Mouse (Mus musculus) adrenal gland, postnatal 10 days (tissue): ENCODE data around the gene Map1a. TPM values are rescaled to one million over a fixed set of nuclear protein-coding genes. Genes with fewer than 3 reads are reported as not detected.
A peak's percentile ranks its signal among the peaks of the same experiment; 100 is the strongest.

Experiments
- DNase-seq: peaks from one replicate; pipeline ENCODE4 v3.0.0; 2021; ENCODE audit warnings: mixed read lengths
- long read RNA-seq, 2 experiments: library from polyadenylated mRNA; stranded (forward); transcript quantifications; one replicate each; pipeline ENCODE4 v2.0.0; 2021
- total RNA-seq, 2 experiments: library from RNA; stranded (reverse); gene quantifications; 2 replicates each; pipeline ENCODE4 v1.2.3; 2021

Gene Map1a
- 10 to 100 TPM in 1 of 2 experiments, 1 to 10 TPM in 1; 8.5 to 13.1 TPM for total RNA-seq
- long read RNA-seq, experiment 1, partial matches to known transcripts, result 1 of 1 reads
- long read RNA-seq, experiment 1, other reads (novel, unspliced or antisense), result 0 of 1 reads
- long read RNA-seq, experiment 2, partial matches to known transcripts, result 2 of 4 reads
- long read RNA-seq, experiment 2, other reads (novel, unspliced or antisense), result 2 of 4 reads

DNA sequence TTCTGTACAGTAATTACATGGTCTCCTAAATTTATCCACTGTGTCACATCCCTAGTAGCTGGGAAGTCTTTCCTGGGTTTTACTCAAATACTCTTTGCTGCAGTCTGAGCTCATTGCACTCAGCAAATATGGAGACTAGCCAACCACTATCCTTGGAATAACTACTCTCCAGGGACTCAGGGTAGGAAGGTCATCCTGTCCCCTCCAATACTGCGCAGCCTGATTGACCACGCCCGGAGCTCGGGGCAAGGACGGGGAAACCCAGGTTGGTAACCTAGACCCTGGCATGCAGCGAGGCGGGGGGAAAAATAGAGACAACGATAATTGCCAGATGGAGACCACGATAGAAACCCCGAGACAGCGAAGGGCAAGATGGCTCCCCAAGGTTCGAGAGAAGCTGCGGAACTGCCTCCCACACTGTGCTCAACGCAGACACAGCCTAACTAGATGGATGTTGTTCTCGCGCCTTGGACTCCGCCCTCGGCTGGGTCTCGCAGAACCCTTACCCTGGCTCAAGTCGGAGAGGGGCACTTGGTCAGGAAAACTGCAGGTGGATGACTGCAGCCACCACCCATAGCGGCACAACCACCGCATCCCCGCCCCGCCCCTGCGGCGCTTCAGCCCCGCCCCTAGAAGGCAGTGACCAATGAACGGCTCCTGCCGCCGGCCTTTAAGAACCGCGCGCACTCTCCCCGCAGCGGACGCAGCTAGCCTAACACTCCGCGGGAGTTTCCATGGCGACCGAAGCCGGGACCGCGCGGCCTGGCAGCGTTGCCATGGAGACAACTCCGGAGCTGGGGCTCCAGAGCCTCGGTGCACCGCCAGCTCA lies at the start of gene Map1a:
TSS of gene Map1a (plus strand) at position 700 of the 829 bp plus-strand sequence.
- DNase-seq, result peak; percentile 95

DNA sequence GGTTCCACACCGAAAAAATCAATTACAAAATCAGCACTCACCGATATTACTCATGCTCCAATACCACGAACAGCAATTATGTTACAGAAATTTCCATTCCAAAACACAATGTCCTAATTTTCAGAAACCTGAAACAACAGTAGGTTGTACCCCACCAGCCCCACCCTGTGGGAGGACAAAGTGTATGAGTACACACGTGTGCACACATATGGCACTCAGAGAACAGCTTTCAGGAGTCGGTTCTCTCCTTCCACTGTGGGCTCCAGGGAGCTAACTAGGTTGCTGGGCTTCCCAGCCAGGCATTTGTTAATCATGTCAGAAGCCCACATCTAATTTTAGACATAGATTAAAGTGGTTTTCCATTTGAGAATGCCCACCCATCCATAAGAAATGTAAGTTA lies 45.3 kb upstream of the Map1a start:
- no peak for DNase-seq

DNA sequence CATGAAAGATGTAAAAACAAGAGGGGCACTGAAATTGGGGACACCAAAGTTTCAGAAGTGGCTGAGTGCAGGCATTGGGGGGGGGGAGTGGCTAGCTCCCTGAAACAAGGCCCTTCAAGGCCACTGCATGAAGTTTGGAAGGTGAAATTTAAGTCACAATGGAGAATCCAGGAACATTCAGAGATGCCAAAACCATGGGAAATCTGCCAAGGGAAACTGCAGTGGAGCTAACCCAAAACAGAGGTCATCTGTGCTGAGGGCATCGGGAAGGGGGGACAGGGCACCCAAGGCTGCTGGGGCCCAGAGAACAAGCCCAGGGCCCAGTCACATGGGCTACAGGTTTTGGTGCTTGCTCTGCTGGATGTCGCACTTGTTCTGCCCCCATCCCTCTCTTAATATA lies 39.6 kb upstream of the Map1a start:
- DNase-seq, result peak; percentile 17

DNA sequence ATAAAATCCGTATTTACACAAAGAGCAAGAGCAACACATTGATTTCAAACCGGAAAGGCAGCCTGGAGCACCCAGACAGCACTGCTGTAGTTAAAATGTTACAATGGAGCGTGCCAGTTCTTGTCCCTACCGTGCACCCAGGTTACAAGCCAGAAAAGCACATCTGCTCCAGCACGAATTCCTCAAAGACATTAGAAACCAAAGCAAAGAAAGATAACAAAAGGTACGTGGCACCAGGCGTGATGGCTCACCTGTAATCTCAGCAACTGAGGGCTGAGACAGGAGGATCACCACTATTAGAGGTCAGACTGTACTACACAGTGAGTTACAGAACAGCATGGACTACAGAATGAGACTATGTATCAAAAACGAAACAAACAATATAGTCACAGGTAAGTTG lies 21.0 kb upstream of the Map1a start:
- DNase-seq, result no peak

DNA sequence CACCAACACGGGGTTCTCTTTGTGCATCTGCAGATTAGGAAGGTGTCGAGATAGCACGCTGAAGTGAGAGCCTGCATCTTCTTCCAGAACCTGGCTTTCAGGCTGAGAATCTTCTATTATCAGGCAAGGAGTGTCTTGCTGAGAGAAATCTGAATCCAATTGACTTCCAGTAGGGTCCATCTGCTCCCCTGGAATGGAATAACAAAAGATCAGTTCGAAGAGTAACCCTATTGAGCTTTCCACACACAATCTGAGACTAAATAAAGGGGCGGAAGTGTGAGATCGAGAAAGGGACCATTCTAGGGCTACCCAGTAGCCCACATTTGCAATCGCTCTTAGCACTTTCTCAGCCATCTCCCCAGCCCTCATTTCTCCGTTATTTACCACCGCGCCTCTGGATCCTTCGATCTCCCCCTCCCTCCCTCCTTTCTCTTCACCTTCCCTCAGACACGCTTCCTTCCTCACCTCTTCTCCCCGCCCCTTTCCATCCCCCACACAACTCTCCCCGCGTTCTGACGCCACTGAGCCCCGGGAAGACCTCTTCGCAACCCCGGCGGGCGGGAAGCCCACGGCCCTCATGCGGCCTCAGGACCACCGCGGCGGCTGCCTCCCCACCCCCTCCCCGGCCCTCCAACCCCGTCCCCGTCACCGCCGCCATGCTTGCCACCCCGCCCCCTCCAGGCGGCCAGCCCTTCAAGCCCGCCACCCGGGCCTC lies 18.7 kb upstream of the Map1a start:
- no peak for DNase-seq

DNA sequence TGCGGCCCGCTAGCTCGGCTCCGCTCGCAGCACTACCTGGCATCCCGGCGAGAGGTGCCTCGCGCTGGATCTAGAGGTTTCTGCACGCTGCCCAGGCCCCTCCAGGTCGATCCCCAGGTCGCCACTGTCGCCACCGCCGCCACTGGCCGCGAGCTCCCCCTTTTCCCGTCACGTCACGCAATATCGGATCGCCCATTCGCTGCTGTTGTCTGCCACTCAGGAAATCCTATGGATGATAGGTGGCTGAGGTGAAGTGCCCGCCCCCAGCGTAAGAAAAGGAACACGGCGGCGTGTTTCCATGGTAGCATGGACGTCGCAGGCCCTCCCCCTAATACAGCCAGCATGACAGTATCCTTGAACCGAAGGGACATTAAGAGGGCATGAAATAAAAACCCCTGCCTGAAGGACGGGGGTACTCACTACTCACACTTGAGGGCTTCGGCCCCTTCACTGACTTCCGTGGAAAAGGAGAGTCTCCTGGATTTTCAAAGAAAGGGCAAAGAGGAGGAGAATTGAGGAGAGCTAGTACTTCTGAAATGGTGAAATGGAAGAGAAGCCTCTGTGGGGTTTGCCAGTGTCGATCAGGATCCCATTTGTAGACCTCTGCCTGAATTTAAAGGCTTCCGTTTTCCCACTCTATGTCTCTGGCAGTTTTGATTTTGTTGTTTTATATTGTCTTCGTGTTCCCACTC lies 18.0 kb upstream of the Map1a start, which contains the start of gene Trp53bp1:
TSS of gene Trp53bp1 (minus strand) at position 172 of the 692 bp plus-strand sequence.
- DNase-seq, result peak; percentile 95

DNA sequence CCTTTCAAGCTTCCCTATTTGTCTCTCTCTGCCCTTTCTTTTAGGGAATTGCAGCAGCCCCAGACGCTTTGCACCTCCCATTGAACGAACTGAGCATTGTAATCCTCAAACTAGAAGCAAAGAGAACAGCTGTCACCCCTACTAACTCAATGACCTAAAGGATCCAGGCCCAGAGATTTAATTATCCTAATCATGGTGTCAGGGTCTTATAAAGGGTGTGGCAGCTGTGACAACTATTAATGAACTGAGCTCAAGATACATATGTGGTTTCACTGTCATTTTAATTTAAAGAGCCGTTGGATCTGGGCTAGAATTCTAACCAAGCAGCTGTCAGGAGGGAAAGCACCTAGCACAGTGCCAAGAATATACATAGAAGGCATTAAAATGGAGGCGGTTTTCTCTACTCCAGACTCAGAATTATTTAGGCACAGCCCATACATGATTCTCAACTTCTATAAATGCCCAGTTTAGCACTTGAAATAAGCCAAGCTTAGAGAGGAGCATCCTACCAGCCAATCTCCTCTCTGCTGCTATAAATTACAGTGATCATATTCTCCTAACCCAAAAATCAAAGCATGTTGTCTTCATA lies 17.4 kb upstream of the Map1a start:
- DNase-seq, result peak; percentile 10

DNA sequence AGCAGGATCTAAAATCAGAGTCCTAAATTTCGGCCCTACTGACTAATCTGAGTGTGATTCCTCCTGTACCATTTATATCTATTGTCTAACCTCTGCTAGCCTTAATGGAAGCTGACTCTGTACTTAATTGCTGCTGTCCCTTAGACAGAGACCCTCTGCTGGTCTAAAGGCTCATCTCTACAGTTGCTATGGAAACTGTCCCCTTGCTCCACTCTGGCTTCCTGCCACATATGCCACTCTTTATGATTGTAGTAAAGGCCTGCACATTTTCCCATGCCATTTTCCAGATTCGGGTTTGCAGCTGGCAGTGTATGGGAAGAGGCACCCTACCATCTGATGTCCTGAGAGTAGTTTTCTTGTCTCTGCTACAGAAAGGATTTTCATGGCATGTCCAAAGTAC lies 1.6 kb upstream of the Map1a start:
- no peak for DNase-seq

DNA sequence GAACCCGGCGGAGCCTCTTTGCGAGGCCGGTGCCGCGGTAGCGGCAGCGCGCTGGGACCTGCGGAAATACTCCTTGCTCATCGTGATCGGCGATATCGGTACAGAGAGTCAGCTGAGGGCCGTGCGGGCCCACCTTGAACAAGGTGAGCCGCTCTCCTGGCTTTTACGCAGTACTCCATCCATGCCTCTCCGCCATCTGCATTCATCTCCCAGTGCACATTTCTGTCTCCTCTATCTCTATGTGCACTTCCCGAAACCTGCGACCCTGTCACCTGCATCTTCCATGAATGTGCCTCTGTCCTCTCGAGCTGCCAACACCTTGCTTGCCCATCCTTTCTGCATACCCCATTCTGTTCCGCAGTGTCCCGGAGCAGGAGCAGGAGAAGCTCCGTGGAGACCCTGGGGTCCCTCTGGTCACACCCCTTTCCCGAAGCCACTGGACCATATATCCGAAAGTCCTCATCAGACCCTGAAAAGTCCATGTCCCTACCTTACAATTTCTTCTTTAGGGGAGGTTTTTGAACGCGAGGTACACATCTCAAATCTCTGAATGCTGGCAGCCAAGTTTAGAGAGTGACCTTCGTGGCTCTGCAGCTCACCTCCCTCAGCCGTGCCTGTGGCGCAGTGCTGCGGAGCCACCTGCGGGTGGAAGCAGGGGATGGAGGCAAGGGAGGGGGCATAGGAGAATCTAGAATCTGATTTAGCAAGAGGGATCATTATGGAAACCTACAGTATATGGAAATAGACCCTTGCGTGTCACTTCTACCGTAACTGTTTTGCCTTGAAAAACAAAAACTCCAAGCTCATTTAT lies 535 bp downstream of the Map1a start:
- DNase-seq, result peak; percentile 31

DNA sequence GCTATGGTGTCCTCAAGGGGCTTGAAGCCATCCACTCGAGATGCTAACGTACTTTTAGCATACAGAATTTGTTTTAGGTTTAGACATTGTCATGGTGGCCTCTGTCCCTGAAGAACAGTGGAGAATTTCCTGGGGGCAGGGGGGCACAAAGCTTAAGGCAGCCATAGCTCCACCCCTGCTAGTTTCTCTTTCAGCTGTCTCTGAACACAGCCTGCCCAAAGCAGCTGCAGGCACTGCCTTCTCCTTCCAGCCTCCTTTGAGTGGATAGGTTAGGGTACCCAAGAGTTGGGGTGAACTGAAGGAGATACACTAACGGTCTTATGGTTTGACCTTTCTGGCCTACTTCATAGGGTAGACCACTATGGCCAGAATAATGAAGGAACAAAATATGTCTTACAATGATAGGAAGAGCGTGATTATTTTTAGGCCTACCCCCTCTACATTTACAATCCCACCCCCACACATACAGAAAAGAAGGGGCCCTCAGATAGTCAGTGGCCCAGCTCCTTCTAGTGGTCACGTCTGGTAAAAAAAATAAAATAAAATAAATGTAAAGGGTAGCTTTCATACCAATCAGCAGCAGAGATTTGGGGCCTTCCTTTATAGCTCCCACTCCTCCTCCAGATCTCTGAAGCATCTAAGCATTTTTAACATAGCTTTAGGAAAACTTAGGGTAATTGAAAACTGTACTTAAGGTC lies 3.1 kb downstream of the Map1a start:
- no peak for DNase-seq

DNA sequence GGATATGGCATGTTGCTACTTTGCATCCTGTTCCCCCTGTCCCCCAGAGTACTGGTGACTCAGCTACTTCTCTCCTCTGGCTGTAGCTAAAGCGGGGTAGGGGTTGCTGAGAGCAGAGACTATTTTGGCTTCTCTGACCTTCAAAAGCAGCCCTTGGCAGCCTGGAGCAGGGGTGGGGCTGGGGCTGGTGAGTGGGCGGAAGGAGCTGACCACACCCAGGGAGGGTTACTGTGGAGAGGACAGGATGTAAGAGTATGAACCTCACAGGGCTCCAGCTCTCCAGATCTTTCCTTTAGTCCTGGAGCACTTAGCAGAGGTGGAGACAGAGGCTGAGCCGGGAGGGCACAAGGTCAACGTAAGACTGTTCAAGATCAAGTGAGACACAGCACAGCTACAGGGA lies 4.8 kb downstream of the Map1a start:
- peak; percentile 63 for DNase-seq

DNA sequence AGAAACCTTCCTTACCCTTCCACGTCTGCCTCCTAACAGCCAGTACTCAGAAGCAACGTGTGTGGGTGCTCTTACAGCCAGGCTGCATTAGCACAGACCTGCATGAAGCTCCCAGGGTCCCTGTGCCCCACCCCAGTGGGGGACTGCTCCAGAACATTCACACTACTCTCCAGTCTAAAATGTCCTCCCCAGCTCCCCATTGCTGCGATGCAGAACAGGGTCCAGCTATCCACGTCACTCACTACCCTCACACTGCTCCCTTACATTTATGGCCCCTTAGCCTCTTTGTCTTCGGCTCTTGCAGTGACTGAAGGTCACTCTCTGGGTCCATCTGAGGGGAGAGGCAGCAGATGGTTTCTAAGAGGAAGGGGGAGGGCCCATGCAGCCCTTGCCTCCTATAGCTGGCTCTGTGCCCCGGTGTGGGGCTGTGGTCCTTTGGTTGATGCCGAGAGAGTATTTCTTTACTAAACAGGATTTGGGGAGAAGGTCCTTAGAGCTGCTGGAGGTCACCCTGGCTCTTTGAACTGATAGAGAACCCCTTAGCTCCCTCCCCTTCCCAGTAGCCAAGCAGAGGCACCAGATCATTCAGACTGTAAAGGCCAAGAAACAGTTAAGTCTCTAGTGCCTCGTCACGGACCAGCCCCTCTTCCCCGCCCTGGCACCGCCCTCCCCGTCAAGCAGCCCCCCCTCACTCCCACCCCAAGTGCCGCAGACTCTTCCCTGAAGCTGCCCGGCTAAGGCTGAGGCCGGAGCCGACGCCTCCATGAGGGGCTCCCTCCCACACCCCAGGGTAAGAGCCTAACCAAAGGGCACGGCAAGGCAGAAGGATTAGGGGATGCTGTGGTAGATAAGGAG lies 5.6 kb downstream of the Map1a start:
- peak; percentile 52 for DNase-seq

DNA sequence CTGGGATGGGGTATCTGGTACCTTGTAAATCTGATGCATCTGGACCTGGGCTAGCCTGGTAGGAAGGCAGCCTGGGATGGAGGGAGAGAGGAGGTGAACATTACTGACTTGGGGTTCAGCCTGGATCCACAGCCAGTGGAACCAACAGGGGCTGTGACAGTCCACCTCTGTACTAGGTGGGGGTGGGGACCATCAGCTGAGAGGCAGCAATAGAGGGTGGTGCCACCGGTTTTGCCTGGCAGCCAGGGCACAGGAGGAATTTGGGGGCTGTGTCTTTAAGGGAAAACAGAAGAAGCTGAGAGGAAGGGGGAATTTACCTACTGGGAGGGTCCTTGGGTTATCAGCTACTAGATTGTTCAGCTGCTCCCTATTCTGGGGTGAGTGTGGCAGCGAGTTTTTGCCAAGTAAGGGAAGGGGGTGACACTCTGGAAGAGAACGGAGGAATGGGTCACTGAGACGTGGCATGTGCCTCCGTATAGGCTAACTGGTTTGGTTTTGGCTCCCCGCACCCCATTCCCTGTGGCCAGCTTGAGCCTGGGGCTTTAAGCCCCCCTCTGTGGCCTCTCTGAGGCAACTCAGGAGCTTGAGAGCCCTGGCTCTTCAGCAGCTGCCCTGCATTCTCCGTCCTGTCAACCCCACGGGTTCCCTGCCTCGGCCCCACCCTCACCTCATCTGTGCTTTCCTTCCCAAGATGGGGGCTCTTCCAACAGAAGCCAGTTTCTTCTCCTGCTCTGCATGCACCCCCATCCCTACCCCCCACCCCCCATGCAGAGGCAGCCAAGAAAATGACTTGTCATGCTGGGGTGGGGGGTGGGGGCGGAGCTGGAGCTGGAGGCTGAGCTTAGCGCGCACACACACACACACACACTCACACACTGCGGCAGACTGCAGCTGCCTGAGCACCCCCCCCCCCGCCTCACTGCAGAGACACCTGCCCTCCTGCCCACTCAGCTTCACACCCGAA lies 6.5 kb downstream of the Map1a start:
- no peak for DNase-seq

DNA sequence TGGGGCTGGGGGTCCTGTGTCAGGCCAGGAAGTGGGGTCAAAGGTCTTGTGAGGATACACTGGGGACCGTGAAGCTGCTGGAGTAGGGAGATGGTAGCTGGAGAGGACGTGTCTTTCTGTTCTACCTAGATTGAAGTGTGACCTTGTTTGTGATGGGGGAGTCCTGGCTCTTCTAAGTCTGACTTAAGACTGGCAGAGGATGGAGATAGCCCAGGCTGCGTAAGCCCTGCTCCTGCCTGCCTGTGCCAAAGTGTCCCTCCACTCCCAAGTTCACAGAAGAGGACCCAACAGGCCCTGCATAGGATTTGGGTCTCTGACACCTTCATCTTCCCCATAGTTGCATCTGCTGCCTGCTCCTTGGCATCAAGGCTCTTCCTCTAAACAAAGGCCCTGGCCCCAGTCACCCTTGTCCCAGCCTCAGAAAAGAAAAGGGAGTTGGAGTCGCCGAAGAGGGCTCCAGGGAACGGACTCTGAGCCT lies 7.4 kb downstream of the Map1a start:
- DNase-seq, result no peak

DNA sequence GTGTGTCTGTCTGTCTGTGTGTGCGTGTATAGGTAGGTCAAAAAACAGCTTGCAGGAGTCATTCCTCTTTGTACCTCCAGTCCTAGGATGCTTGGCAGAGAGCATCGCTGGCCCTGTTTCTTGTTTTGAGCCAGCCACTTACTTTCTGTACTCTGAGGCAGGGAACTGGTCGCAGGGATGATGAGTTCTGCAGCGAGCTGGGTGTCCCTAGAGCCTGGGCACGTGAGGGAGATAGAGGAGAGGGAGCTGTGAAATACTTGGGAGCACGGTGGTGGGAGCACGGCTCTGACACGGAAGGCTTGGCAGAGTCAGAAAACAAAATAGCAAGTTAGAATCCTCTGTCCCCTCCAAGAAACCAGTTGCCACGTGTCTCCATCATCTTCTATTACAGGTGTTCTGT lies 8.3 kb downstream of the Map1a start:
- no peak for DNase-seq

DNA sequence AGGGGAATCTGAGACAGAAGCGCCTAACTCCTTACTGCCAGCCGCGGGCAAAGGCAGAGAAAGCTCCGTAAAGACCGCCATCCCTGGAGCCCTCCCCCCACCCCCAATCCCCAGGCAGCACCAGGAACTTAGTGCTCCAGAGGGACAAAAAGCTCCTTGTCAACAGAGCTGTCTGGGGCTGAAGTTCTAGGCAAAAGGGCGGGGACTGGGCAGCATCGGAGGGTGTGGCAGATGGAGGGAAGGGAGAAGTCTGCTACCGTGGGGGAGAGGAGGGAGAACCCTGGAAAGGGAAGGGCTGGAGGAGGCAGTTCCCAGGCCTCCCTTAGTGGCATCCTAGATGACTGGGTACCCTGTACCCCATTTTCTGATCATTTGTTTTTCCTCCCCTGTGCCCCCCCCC lies 8.7 kb downstream of the Map1a start:
- DNase-seq, result no peak

DNA sequence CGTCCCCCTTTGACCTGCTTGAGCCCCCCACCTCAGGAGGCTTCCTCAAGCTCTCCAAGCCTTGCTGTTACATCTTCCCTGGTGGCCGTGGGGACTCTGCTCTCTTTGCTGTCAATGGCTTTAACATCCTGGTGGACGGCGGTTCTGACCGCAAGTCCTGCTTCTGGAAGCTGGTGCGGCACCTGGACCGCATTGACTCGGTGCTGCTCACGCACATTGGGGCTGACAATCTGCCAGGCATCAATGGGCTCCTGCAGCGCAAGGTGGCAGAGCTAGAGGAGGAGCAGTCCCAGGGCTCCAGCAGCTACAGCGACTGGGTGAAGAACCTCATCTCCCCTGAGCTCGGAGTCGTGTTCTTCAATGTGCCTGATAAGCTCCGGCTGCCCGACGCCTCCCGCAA lies 10.1 kb downstream of the Map1a start:
- DNase-seq, result no peak

DNA sequence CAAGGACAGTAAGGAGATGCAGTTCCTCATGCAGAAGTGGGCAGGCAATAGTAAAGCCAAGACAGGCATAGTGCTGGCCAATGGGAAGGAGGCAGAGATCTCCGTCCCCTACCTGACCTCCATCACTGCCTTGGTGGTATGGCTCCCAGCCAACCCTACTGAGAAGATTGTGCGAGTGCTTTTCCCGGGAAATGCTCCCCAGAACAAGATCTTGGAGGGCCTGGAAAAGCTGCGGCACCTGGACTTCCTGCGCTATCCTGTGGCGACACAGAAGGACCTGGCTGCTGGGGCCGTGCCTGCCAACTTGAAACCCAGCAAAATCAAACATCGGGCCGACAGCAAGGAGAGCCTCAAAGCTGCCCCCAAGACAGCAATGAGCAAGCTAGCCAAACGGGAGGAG lies 10.6 kb downstream of the Map1a start:
- no peak for DNase-seq
